Mouse (Mus musculus): ENCODE data around the gene Ipcef1.

- no peak for TF ChIP-seq POLR2A (IDR thresholded peaks at IDR 0.05; ENCODE audit: low read depth, low read length)
- no peak for TF ChIP-seq CTCF (conservative IDR thresholded peaks at IDR 0.05; ENCODE audit: insufficient read depth, insufficient read length, low read depth, low read length)
Observed at GRCm38 (mm10) chr10:6967588-6968242, 84.6 kb downstream of the Ipcef1 start.
